Mouse (Mus musculus) mature B cell (primary cell): ENCODE results near the gene Cbarp.

Experiments used
- in situ Hi-C: fragments of 300-500 bp; cut with MboI; formaldehyde crosslinking; loops from 2 replicates; pipeline ENCODE4 v1.14.3; 2019

Cbarp gene

DNA sequence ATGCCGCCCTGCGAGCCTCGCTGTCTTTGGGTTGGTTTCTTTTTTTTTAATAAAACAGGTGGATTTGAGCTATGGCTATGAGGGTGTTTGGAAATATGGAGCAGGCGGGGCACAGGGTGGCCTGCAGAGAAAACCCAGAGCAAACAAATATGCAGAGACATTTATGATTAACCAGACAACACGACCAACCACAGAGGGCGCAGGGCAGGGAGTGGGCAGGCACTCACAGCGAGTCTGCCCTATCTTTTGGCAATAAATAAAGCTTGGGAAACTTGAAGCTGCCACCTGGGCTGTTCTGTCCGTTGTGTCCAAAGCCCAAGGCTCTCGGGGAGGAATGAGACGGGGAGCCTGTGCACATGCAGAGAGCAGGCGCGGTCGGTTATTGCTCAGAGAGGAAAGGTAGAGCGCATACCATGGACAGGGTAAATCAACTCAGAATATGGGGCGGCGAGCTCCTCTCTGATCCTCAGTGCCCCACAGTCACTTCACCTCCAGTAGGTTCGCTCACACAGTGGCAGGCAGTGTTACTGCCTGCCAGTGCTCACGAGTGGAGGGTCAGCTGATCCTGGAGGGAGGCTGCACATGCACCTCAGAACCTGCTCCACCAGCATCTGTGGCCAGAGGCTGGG is 10.1 kb downstream of the Cbarp start:
- in situ Hi-C loops, result no loop called here

GRCm38 (mm10) chr10:80129846-80130245 is 10.8 kb downstream of the Cbarp start:
- in situ Hi-C loops, result no loop called here

DNA sequence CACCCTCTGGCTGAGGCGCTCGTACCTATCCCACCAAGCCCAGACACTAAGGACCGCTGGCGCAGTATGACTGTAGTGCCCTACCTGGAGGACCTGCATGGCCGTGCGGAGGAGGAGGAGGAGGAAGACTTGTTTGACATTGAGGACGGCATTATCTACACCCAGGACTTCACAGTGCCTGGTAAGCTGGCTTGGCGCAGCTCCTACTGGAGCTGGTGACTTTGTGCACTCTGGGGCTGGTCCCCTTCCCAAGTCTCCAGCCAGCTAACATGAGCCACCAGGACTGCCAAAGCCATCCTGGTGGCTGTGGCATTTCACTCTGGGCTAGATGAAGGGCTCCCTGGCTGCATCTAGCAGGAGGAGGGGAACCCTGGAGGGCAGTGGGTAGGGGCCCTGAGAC is 12.7 kb downstream of the Cbarp start:
- in situ Hi-C loops, result no loop called here

DNA sequence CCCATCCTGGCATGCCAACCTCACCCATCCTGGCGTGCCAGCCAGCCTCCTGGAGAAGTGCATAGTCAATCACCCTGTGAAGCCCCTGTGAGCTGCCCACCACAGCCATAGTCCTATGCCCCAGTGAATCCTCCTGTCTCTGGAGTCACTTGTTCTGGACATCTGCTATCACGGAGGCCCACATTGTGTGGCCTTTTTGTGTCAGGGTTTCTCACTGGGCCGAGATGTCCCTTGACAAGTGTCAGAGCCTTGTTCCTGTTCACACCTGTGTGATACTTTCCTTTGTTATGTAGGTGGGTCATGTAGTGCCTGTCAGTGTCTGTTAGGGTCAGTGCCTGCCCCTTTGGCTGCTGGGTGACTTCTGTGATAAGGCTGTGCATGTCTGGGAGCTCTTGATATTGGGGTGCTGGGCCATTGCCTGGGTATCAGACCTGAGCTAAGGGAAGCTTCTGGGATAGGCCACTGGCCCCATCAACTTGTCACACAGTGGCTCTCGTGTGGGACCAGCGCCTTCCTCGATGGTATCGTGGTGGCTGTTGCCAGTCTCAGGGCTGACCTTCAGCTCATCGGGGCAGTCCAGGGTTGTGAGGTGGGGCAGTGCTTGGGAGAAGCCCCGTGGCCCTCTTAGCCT is 16.6 kb downstream of the Cbarp start:
- in situ Hi-C loops, result no loop called here

- in situ Hi-C loops, result no loop called here
Observed at GRCm38 (mm10) chr10:80121639-80122038, 19.0 kb downstream of the Cbarp start.

GRCm38 (mm10) chr10:80120146-80120545 is 20.5 kb downstream of the Cbarp start:
- in situ Hi-C loops, result no loop called here

- in situ Hi-C loops, result no loop called here
Observed at GRCm38 (mm10) chr10:80118552-80118951, 22.1 kb downstream of the Cbarp start.

DNA sequence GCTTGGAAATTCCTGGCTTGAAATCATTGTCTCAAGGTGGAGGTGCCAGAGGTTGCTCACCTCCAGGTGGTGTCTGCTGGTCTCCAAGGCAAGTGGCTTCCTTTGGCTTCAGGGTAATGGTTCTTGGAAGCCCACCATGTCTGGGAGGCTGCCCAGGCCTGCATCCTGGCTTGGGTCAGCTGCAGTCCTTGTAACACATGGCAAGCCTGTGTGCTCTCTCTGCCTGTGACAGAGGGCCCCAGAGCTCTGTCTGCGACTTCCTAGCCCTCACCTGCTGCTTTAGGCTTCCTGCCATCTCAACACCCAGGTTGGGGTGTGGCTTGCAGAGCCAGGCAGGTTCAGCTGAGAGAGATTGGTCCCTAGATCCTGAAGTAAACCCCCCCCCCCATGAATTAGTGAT is 22.9 kb downstream of the Cbarp start:
- in situ Hi-C loops, result no loop called here

DNA sequence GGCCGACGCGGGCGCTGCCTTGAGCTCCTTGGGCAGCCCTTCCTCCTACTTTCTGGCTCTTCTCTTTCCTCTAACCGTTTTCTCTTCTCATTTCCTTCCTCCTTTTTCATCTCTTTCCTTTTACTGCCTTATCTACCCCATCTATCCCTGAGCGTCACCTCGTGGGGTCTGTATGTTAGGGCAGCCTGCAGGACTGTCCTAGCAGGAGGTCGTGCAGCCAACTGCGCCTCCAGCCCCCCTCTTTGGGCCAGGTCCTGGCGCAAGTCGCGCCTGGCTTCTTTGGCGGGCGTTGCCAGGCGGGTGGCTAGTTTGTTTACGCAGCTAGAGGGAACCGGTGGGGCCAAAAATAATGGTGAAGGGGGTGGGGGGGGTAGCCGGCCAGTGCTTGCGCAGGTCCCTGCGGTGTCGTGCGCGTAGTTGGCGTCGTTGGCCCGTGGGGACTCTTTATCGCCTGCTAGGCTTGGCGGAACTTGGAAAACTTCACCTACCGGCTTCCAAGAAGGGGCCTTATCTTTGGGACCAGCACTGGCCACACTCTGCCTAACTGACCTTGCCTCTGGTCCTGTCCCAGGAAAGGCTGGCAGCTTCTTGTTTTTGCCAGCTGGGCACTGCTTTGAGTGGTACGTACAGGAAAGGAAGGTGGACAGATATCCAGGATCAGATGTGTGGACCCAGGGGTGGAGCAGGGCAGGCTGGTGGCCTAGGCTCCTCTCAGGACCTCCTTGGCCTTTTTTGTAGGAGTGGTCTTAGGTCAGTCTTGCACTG is 23.5 kb downstream of the Cbarp start:
- in situ Hi-C loops, result no loop called here

DNA sequence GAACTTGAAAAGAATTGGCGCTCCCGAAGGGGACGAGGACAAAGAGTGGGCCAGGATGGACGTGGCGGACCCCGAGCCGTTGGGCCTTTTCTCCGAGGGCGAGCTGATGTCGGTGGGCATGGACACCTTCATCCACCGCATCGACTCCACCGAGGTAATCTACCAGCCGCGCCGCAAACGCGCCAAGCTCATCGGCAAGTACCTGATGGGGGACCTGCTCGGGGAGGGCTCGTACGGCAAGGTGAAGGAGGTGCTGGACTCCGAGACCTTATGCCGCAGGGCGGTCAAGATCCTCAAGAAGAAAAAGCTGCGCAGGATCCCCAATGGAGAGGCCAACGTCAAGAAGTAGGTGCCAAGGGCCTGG is 24.1 kb downstream of the Cbarp start:
- in situ Hi-C loops, result no loop called here

DNA sequence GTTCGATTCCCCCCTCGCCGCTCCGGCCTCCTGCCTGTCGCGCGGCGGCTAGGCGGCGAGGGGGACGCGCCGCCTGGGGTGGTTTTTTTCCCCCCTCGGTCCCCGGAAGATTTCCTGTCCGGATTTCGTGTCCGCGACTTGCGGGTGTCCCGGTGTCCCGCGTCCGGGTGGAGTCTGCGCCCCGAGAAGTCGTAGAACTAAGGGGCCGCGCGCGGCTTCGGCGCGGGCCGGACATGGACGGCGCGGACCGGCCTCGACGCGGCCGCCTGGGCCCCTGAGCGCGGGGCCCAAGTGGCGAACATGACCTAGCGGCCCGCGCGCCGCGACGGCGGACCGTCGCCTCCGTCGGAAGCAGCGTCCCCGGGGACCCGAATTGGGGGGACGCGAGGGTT is 24.7 kb downstream of the Cbarp start:
- in situ Hi-C loops, result no loop called here

GRCm38 (mm10) chr10:80115290-80115943 is 25.2 kb downstream of the Cbarp start, which contains the start of gene Stk11:
TSS of gene Stk11 (plus strand) at chr10:80115803.
- in situ Hi-C loops, result no loop called here

- in situ Hi-C loops, result no loop called here
Observed at GRCm38 (mm10) chr10:80114341-80115284, 26.0 kb downstream of the Cbarp start.

DNA sequence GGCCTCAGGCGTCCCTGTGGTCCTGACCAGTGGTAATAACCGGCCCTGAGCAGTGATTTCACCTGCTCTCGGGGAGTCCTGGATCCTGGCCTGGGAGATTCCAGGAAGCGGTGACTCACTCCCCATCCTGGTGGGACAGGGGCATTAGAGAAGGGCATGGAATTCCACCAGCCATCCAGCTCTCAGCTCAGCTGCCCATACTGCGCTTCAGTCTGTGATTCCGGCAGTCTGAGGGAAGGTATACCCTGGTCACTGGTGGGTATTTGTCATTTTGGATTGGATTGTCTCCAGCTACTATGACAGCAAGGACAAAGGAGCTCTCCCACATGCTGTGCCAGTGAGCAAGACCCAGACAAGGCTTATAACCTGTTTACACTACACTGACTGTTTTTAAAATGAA is 33.0 kb downstream of the Cbarp start:
- in situ Hi-C loops, result no loop called here

DNA sequence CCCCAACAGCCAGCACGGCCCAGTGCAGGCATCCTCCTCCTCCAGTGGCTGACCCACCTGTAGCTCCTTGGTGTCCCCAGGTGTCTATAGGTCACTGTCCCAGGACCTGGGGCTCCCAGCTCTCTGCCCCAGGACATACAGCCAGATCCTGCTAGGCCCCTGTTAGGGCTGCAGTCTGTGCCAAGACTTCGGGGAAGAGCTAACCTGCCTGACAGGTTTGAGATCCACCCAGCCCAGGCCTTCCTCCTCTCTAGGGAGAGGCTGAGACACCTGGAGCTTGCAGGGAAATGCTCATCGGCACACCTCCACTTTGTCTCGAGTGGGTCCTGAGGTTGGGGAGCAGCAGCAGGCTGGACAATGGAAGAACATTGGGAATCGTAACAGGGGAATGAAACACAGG is 34.7 kb downstream of the Cbarp start:
- in situ Hi-C loops, result no loop called here

DNA sequence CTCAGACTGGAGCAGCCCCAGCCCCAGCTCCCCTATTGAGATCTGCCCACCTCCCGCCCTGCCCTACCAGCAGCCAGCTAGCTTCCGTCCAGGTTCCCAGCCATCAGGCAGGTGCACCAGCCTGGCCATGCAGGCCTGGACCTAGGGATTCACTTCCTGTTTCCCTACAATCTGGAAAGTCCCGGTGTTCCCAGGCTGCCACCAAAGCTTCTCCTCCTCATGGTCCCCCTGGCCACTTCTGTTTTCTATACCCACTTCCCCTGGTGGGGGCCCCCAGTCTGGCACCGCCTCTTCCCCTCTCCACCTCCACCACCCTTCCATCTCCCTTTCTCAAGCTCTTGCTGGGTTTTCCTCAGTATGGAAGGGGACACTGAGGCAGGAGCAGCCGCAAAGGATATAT is 35.2 kb downstream of the Cbarp start, which contains the start of gene Sbno2:
Sbno2 (minus strand) TSS at position 112 of the 400 bp plus-strand sequence.
- in situ Hi-C loops, result no loop called here

- in situ Hi-C loops, result no loop called here
Observed at GRCm38 (mm10) chr10:80104181-80104580, 36.5 kb downstream of the Cbarp start.

DNA sequence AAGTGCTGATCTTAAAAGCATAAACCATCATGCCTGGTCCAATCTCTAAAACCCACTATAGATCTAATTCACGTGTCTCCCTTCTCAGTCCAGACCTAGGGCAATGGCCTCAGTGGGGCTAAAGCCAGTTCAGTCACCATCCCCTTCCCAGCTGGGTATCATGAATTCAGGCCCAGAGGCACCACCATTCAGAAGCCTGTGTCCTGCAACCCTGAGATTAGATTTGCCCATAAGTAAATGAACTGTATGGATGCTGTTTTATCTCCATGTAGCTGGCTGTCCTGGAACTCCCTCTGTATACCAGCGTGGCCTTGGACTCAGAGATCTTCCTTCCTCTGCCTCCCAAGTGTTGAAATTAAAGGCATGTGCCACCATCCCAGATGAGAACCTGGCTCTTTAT is 37.6 kb downstream of the Cbarp start:
- in situ Hi-C loops, result no loop called here

DNA sequence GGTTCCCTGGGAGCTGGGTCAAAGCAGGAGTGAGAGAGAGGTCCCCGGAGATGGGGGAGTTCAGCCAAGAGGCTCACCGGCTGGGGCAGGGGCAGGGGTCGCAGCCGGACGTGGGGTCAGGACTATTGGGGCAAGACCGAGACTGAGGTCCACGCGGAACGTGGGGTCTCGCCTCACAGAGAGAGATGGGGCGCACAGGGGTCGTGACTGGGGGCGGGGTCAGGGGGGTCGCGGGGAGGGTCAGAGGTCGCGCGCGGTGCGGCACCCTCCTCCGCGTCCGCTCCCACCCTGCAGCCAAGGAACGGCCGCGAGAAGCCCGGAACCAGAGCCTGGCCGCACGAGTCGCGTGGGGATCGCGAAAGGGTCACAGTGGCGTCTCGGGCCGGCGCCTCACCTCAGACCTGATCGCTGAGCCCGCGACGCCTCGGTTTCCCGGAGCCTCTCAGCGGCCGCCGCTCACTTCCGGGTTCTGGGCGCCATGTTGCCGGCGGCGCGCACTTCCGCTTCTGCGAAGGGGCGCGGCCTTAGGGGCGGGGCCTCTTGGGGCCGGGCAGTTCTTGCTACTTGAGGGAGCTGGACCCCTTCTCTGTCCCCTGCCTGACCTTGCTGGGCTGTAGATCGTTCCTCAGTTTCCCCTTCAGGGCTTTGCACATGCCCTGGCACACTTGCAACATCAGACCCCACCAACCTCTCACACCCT is 38.3 kb downstream of the Cbarp start:
- in situ Hi-C loops, result no loop called here

GRCm38 (mm10) chr10:80100982-80101381 is 39.7 kb downstream of the Cbarp start:
- in situ Hi-C loops, result no loop called here

GRCm38 (mm10) chr10:80098630-80099029 is 42.0 kb downstream of the Cbarp start:
- in situ Hi-C loops, result no loop called here
